Mouse (Mus musculus): ENCODE results near the gene Tcf7l2. TPM values are rescaled to one million over a fixed set of nuclear protein-coding genes. Genes with fewer than 3 reads are reported as not detected.

Gene Tcf7l2
- total RNA-seq, 1 experiment, result 3.0 TPM

GRCm38 (mm10) chr19:55939090-55939489, 197.5 kb downstream of the Tcf7l2 start:
- Histone ChIP-seq H3K4me3 (ENCODE audit: insufficient read depth in 1 of 2, low read depth in 1 of 2, low read length in 2 of 2, poor library complexity in 1 of 2, severe bottlenecking in 1 of 2) (no peak overlapping the region), H3K9me3 (ENCODE audit: control insufficient read depth, insufficient read depth, low read depth, low read length) (no peaks in the 10 kb centered on the region), H3K36me3 (ENCODE audit: control insufficient read depth, insufficient read depth, low read length, poor library complexity, severe bottlenecking) (no peaks in the 10 kb centered on the region), H3K9ac (ENCODE audit: insufficient read depth, low read depth, low read length, poor library complexity, severe bottlenecking) (no peak overlapping the region), H3K4me1 (ENCODE audit: control insufficient read depth in 2 of 2, insufficient read depth in 2 of 2, low read length in 2 of 2, poor library complexity in 1 of 2) (0 out of 4 replicates have a peak, but pooled peaks cover 0 to 3% of the 10 kb centered on the region in 2 experiments), H3K27ac (ENCODE audit: insufficient read depth, low read depth, low read length, poor library complexity, severe bottlenecking) (no peak overlapping the region)
- TF ChIP-seq ZC3H11A (IDR thresholded peaks at IDR 0.05; ENCODE audit: borderline replicate concordance, low read depth, low read length), result no peak
- TF ChIP-seq MAFK (IDR thresholded peaks at IDR 0.05; ENCODE audit: insufficient read depth, low read depth, low read length), result no peak
- no peak for TF ChIP-seq ZNF384 (IDR thresholded peaks at IDR 0.05; ENCODE audit: low read depth, low read length)
- TF ChIP-seq HCFC1 (IDR thresholded peaks at IDR 0.05; ENCODE audit: borderline replicate concordance, insufficient read depth, low read length), result no peak
- no peak for TF ChIP-seq CHD2 (IDR thresholded peaks at IDR 0.05; ENCODE audit: low read depth, low read length)
- in situ Hi-C loops (cut with MboI; ENCODE audit: low sequenced_read_pairs in 2 of 2, unreplicated experiment in 2 of 2), result no loop called here
- no peak for DNase-seq (ENCODE audit: low read depth, low spot score)

DNA sequence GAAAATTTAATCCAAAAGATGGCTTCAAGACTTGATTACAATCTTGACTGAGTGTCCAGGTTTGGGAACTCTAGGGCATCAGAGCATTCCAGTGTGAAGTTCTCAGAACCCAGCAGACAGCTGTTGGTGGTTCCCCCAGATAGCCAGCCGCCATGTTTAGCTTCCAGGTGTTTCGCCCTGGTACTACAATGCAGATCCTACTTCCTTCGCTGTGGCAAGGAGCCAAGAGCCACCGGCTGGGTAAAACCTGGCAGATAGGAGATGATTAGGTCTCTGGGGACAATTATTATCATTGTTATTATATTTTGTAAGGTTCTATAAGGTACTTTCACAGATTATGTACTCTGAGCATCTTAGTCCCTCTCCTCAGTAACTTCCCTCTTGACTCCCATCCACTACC, 198.1 kb downstream of the Tcf7l2 start:
- Histone ChIP-seq H3K4me1 (ENCODE audit: control insufficient read depth in 2 of 2, insufficient read depth in 2 of 2, low read length in 2 of 2, poor library complexity in 1 of 2) (0 out of 4 replicates have a peak, but pooled peaks cover 0 to 3% of the 10 kb centered on the region in 2 experiments), H3K4me3 (ENCODE audit: insufficient read depth in 1 of 2, low read depth in 1 of 2, low read length in 2 of 2, poor library complexity in 1 of 2, severe bottlenecking in 1 of 2) (no peak overlapping the region), H3K36me3 (ENCODE audit: control insufficient read depth, insufficient read depth, low read length, poor library complexity, severe bottlenecking) (no peaks in the 10 kb centered on the region), H3K9me3 (ENCODE audit: control insufficient read depth, insufficient read depth, low read depth, low read length) (no peaks in the 10 kb centered on the region), H3K27ac (ENCODE audit: insufficient read depth, low read depth, low read length, poor library complexity, severe bottlenecking) (no peak overlapping the region), H3K9ac (ENCODE audit: insufficient read depth, low read depth, low read length, poor library complexity, severe bottlenecking) (no peak overlapping the region)
- DNase-seq (ENCODE audit: low read depth, low spot score), result no peak
- in situ Hi-C loops (cut with MboI; ENCODE audit: low sequenced_read_pairs in 2 of 2, unreplicated experiment in 2 of 2), result no loop called here
- no peak for TF ChIP-seq ZC3H11A (IDR thresholded peaks at IDR 0.05; ENCODE audit: borderline replicate concordance, low read depth, low read length)
- TF ChIP-seq MAFK (IDR thresholded peaks at IDR 0.05; ENCODE audit: insufficient read depth, low read depth, low read length), result no peak
- no peak for TF ChIP-seq ZNF384 (IDR thresholded peaks at IDR 0.05; ENCODE audit: low read depth, low read length)
- no peak for TF ChIP-seq HCFC1 (IDR thresholded peaks at IDR 0.05; ENCODE audit: borderline replicate concordance, insufficient read depth, low read length)
- TF ChIP-seq CHD2 (IDR thresholded peaks at IDR 0.05; ENCODE audit: low read depth, low read length), result no peak

GRCm38 (mm10) chr19:55940538-55941252, 199.1 kb downstream of the Tcf7l2 start:
- H3K4me1 ChIP-seq (ENCODE audit: control insufficient read depth in 2 of 2, insufficient read depth in 2 of 2, low read length in 2 of 2, poor library complexity in 1 of 2), result 0 out of 4 replicates have a peak, but pooled peaks cover 0 to 3% of the 10 kb centered on the region in 2 experiments
- TF ChIP-seq CHD2 (IDR thresholded peaks at IDR 0.05; ENCODE audit: low read depth, low read length) (no peak), HCFC1 (IDR thresholded peaks at IDR 0.05; ENCODE audit: borderline replicate concordance, insufficient read depth, low read length) (no peak), ZC3H11A (IDR thresholded peaks at IDR 0.05; ENCODE audit: borderline replicate concordance, low read depth, low read length) (no peak), ZNF384 (IDR thresholded peaks at IDR 0.05; ENCODE audit: low read depth, low read length) (no peak), MAFK (IDR thresholded peaks at IDR 0.05; ENCODE audit: insufficient read depth, low read depth, low read length) (no peak)

DNA sequence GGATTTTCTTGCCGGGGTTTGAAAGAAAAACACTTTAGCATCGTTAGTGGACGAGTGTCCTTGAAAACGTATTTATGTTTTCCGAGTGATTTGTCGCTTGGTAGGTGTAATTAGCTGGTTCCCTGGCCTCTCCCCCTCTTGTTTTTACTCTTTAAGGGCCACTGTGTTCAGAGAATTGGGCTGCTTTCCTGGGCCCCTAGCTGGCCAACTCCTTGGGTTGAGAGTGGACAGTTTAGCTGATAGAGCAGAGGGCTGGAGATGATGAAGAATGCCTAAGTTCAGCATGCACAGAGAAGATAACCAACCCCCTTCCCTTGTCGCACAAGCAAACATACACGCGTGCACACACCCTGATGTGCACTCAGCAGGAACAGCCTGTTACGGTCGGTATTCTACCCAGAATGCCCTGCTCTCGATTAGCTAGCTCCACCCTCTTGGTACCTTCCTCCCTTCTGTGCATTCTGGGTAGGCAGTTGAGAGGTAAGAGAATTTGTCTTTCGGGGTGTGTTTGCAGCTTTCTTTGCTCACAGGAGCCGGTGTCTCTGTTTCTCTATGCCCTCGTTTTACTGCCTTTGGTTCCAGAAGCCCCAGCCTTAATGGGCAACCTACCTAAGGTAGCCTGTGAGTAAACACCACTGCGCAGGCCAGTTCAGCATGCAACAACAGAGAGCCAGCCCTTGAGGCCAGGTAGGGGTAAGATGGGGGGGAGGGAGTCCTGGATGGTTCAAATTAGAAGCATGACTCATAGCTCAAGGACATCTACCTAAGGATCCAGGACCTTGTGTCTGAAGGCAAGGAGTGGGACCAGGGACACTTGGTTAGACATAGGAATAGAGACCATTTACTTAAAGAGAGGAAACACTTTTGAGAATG, 199.9 kb downstream of the Tcf7l2 start:
- Histone ChIP-seq H3K36me3 (ENCODE audit: control insufficient read depth, insufficient read depth, low read length, poor library complexity, severe bottlenecking) (no peaks in the 10 kb centered on the region), H3K4me1 (ENCODE audit: control insufficient read depth in 2 of 2, insufficient read depth in 2 of 2, low read length in 2 of 2, poor library complexity in 1 of 2) (0 out of 4 replicates have a peak, but pooled peaks cover 0 to 3% of the 10 kb centered on the region in 2 experiments), H3K9me3 (ENCODE audit: control insufficient read depth, insufficient read depth, low read depth, low read length) (no peaks in the 10 kb centered on the region), H3K4me3 (ENCODE audit: insufficient read depth in 1 of 2, low read depth in 1 of 2, low read length in 2 of 2, poor library complexity in 1 of 2, severe bottlenecking in 1 of 2) (no peak overlapping the region), H3K9ac (ENCODE audit: insufficient read depth, low read depth, low read length, poor library complexity, severe bottlenecking) (no peak overlapping the region), H3K27ac (ENCODE audit: insufficient read depth, low read depth, low read length, poor library complexity, severe bottlenecking) (no peak overlapping the region)
- TF ChIP-seq CHD2 (IDR thresholded peaks at IDR 0.05; ENCODE audit: low read depth, low read length), result no peak
- no peak for TF ChIP-seq HCFC1 (IDR thresholded peaks at IDR 0.05; ENCODE audit: borderline replicate concordance, insufficient read depth, low read length)
- TF ChIP-seq MAFK (IDR thresholded peaks at IDR 0.05; ENCODE audit: insufficient read depth, low read depth, low read length), result no peak
- TF ChIP-seq ZNF384 (IDR thresholded peaks at IDR 0.05; ENCODE audit: low read depth, low read length), result no peak
- no peak for TF ChIP-seq ZC3H11A (IDR thresholded peaks at IDR 0.05; ENCODE audit: borderline replicate concordance, low read depth, low read length)
- in situ Hi-C loops (cut with MboI; ENCODE audit: low sequenced_read_pairs in 2 of 2, unreplicated experiment in 2 of 2), result no loop called here
- DNase-seq (ENCODE audit: low read depth, low spot score), result no peak

More at GRCm38 (mm10) chr19:55940538-55941252, 199.1 kb downstream of the Tcf7l2 start:
- Histone ChIP-seq H3K36me3 (ENCODE audit: control insufficient read depth, insufficient read depth, low read length, poor library complexity, severe bottlenecking) (no peaks in the 10 kb centered on the region), H3K4me3 (ENCODE audit: insufficient read depth in 1 of 2, low read depth in 1 of 2, low read length in 2 of 2, poor library complexity in 1 of 2, severe bottlenecking in 1 of 2) (no peak overlapping the region), H3K27ac (ENCODE audit: insufficient read depth, low read depth, low read length, poor library complexity, severe bottlenecking) (no peak overlapping the region), H3K9me3 (ENCODE audit: control insufficient read depth, insufficient read depth, low read depth, low read length) (no peaks in the 10 kb centered on the region), H3K9ac (ENCODE audit: insufficient read depth, low read depth, low read length, poor library complexity, severe bottlenecking) (no peak overlapping the region)
- DNase-seq (ENCODE audit: low read depth, low spot score), result no peak
- in situ Hi-C loops (cut with MboI; ENCODE audit: low sequenced_read_pairs in 2 of 2, unreplicated experiment in 2 of 2), result no loop called here

Data from ES-E14 (cell line).